Mouse (Mus musculus) embryo, embryonic 11.5 days (tissue): ENCODE measurements at regions not wholly inside any gene's neighbourhood (a gene's known extent, or its start where the extent isn't known, plus 50 kb on each side); places are given as distances from the start of the nearest gene placed in this dataset.

Experiments
- DNase-seq: peaks from one replicate; pipeline ENCODE4 v3.0.0-alpha.2; 2012; ENCODE audit warnings: low read depth, low spot score

DNA sequence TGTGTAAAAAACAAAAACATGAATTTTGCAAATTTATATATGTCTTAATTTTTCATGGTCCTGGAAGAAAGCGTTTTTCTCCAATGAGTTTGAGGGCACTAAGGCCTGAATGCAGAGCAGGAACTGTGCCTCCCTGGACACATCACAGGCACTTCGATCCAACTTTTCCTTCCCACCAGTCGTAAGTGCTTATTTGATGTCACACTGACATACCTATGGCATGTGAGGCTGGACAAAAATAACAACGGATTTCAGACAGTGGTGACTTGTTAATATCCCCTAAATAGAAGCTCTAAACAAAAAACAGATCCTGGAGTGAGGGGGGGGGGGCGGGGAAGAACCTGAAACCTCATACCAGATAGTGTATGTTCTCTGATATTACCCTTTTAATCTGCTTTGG lies 1541.9 kb upstream of the Flrt2 start:
- no peak for DNase-seq

DNA sequence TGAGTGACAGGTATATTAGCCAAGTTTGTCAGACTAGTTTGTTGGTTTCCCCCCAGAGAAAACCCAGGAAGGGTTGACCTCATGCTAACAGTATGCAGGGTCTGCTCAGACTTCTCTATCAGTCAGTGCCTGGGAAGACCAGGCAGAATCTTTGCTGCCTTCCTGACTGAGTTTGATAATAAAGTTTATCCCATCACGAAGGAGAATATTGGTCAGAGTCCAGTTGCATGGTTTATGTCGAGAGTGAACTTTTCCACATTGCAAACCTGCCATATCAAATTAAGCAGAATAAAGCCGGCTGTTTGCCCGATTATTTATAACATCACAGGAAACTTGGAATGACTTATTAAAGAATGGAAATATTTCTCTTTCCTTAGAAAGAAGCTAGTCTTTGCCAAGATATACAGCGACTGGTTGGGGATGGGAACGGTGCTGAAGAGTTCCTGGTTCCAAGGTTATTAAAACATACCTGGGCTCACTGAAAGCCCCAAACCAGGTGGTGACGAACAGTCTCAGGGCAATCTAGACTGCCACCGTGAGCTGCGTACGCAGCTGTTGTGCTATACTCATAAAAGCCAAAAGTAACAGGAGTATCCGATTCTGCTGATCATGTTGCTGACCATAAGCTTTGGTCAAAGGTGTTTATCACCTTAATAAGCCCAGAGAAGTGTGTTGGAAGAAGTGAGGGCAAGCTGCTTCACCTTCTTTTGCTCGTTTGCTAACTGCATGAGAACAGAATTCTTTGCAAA lies 1536.7 kb upstream of the Flrt2 start:
- peak; percentile 2 for DNase-seq

GRCm38 (mm10) chr12:94182358-94182757 lies 1509.7 kb upstream of the Flrt2 start:
- no peak for DNase-seq

DNA sequence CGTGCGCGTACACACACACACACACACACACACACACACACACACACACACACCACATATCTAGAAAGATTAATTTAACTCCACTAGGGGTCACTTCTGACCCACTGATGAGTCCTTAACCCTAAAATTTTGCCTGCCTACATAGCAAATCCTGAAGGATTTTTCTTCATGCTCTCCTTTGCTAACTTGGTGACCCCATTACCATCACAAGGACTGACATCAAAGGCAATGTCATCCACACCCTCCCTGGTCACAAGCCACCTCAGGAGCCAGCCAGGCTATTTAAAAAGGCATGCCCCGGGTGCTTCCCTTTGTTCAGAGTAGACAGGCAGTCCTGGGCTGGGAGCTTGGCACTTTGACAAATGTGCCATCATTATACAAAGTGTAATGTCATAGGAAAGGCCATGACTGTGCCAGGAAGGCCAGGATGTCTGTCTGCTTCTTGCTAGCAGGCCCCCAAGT lies 1501.4 kb upstream of the Flrt2 start:
- peak; percentile 17 for DNase-seq

DNA sequence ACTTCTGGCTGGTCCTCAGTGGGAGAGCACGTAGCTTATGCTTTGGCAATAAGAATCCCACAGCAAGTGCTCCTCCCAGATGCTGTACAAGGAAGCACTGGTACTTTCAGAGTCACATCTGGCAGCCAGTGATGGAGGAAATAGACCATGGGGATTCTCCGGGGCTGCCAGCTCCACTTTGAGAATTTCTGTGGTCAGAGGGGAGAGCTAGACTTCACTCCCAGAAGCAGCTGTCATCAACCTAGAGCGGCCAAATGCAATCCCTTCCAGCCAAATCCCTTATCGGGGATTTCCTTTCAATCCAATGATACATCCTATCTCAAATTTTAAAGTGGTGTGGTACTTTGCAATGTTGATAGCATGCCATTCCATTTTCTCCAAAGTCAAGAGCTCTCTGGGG lies 1474.1 kb upstream of the Flrt2 start:
- peak; percentile 1 for DNase-seq

DNA sequence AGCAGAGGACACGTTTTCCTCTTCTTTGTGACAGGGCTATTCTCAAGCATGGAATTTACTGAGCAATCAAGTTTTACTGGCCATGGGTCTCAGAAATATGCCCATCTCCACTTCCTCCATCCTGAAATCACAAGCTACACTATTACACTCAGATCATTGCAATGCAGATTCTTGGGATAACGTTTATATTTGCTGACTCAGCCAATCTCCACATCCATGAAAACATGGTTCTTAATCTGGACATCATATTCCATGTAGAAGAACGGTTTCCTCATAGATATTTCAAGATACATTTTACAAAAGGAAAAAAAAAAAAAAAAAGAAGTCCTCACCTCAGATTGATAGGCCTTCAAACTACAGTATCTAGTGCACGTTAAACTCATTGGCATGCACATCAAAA lies 1462.1 kb upstream of the Flrt2 start:
- DNase-seq, result no peak

GRCm38 (mm10) chr12:94245366-94245765 lies 1446.7 kb upstream of the Flrt2 start:
- DNase-seq, result peak; percentile 13

- no peak for DNase-seq
Observed at GRCm38 (mm10) chr12:94247362-94247761, 1444.7 kb upstream of the Flrt2 start.

DNA sequence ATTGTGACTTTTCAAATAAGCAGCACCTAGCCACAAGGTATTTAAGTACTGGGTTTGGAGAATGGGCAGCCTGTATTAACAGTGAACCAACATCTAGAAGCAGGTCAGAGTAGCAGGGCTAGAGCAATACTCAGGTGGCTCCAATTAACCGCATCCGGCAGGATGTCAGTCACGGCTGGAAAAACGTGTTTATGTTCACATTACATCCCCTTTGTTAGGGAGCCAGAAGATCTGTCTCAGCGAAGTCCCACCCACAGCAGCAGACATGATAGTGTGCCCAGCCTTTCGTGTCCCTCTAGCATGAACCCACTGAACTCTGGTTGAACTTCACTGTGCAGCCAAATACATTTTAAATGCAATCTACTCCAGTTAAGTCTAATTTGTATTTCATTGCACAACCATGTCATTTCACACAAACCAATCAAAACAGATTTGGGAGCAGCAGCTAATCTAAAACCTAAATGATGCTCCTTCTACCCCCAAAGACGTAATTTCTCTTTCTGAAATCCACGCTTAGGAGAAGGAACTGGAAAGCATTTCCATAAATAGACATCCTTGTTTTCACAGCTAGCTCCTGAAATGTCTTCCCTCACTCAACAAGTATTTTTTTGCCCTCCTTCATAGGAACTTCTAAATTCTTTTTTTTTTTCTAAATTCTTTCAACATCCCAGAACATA lies 1438.9 kb upstream of the Flrt2 start:
- peak; percentile 31 for DNase-seq

- no peak for DNase-seq
Observed at GRCm38 (mm10) chr12:94280946-94281345, 1411.1 kb upstream of the Flrt2 start.

DNA sequence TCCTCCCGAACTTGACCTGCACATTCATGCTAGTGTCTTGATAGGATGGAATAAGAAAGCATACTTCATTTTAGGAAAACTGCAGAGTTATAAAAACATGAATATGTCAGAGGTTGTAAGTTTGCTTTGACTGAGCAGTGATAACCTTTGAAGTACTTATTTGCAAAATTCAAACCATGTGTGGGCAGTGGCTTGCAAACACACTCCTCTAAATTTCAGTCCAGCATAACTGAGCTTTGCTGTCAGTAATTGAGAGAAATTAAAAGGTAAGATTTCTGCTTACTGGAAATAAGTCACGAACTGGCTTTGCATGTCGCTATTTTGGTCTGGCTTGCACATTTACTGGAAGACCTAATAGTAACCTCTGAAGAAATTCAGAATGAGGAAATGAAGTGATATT lies 1409.1 kb upstream of the Flrt2 start:
- DNase-seq, result no peak

GRCm38 (mm10) chr12:94283572-94283971 lies 1408.5 kb upstream of the Flrt2 start:
- no peak for DNase-seq

- no peak for DNase-seq
Observed at GRCm38 (mm10) chr12:94297864-94298263, 1394.2 kb upstream of the Flrt2 start.

DNA sequence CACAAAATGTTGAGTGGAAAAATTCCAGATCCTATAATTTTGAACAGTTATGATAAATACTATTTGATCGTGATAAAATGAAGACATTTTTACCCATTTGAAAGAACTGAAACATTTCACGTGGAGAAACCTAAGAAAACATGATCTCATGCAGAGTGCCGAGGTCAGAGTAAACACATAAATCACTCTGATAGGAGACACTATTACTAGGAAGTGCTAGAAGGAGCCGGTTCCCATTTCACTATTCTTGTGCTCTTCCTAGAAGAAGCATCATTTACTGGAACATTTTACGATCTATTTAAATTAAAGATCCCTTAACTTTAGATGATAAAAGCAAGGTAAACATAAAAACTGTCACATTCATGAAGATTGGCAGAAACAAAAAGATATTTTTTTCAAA lies 1359.7 kb upstream of the Flrt2 start:
- DNase-seq, result no peak

DNA sequence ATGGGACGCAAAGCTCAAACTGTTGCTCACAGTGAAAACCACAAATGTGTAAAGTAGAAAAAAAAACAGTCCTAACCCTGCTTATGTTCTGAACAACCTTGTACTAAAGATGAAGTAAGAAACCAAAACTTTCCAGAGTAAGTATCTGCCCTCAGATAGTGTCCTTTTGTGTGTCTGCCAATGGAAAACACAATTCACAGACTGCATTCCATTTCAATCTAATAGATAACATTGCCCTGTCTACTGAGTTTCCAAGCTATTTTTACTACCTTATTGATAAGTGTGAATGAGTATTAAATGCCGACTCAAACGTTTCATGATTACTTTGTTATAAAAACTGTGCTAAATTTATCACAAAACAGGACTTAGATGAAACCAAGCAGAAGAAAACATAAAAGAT lies 1357.4 kb upstream of the Flrt2 start:
- DNase-seq, result no peak

- no peak for DNase-seq
Observed at GRCm38 (mm10) chr12:94349623-94350156, 1342.3 kb upstream of the Flrt2 start.

DNA sequence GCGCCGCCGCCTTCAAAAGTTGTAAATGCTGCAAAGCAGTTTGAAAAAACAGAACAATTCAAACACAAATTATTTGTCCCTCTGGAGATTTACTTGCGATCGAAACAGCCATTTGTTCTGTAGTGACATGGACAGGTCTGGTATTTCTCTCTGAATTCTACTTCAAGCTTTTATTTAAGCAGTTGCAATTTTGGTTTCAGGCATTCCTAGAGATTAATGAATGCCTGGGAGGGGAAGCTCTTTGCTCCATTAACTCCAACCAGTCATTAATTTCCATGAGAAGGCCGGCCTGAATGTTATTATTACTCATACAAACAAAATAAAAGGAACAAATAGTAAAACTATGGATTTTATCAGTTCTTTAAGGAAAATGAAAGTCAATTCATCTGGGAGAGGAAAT lies 1327.8 kb upstream of the Flrt2 start:
- DNase-seq, result no peak

DNA sequence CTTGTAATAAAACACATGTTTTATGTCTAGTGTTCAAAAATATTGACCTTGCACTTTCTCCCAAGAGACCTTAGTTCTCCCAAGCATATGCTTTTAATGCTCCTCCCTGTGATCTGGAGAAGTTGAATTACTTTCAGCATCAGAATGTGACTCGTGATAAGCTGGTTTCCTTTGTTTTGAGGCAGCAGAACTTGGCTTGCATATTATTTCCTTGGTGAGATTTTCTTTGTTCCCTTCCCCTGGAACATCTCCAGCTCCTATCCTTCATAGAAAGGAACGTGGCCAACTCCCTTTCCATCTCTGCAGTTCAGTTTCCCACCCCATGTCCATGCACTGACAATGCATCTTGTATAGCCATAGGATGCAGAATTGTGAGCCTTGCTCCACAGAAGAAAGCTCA lies 1292.0 kb upstream of the Flrt2 start:
- no peak for DNase-seq

- DNase-seq, result no peak
Observed at GRCm38 (mm10) chr12:94420918-94421317, 1271.1 kb upstream of the Flrt2 start.

- no peak for DNase-seq
Observed at GRCm38 (mm10) chr12:94421743-94422142, 1270.3 kb upstream of the Flrt2 start.

GRCm38 (mm10) chr12:94424340-94424981 lies 1267.6 kb upstream of the Flrt2 start:
- DNase-seq, result no peak

GRCm38 (mm10) chr12:94449517-94449916 lies 1242.5 kb upstream of the Flrt2 start:
- no peak for DNase-seq
